Mouse (Mus musculus) midbrain, postnatal 0 days (tissue): Measurements from ENCODE around the gene Smg9. TPM values are rescaled to one million over a fixed set of nuclear protein-coding genes. Genes with fewer than 3 reads are reported as not detected.
A peak's percentile ranks its signal among the peaks of the same experiment; 100 is the strongest.

Experiments
- ATAC-seq: fragments of 200-750 bp; cut with Nextera tagmentation; 2 replicates; pipeline ENCODE4 v1.8.0; 2017; ENCODE audit warnings: moderate number of reproducible peaks, mild to moderate bottlenecking, moderate TSS enrichment, moderate library complexity; ENCODE audit not compliant: low FRiP score
- DNase-seq: peaks from one replicate; pipeline ENCODE4 v3.0.0-alpha.2; 2015; ENCODE audit warnings: low spot score
- H3K27ac ChIP-seq: fragments of 300-500 bp; sonication (generic); 2 replicates; pipeline ENCODE4 v1.5.1; 2014; ENCODE audit warnings: low read depth, mild to moderate bottlenecking, low read length, mixed read lengths
- H3K27me3 ChIP-seq: fragments of 300-500 bp; sonication (generic); 2 replicates; pipeline ENCODE4 v1.6.1; 2014; ENCODE audit warnings: low read length, control low read depth, mixed read lengths; ENCODE audit not compliant: insufficient read depth
- H3K36me3 ChIP-seq: fragments of 300-500 bp; sonication (generic); 2 replicates; pipeline ENCODE4 v1.6.1; 2014; ENCODE audit warnings: low read length, control low read depth, mixed read lengths; ENCODE audit not compliant: insufficient read depth
- H3K4me1 ChIP-seq: fragments of 300-500 bp; sonication (generic); 2 replicates; pipeline ENCODE4 v1.6.1; 2014; ENCODE audit warnings: mild to moderate bottlenecking, control low read depth, antibody characterized with exemption, low read length, mixed read lengths; ENCODE audit not compliant: insufficient read depth
- H3K4me2 ChIP-seq: fragments of 300-500 bp; sonication (generic); 2 replicates; pipeline ENCODE4 v1.6.1; 2014; ENCODE audit warnings: low read depth, mild to moderate bottlenecking, low read length, mixed read lengths; ENCODE audit not compliant: poor library complexity, severe bottlenecking
- H3K4me3 ChIP-seq: fragments of 300-500 bp; sonication (generic); 2 replicates; pipeline ENCODE4 v1.5.1; 2014; ENCODE audit warnings: low read depth, mild to moderate bottlenecking, low read length, moderate library complexity
- H3K9ac ChIP-seq: fragments of 300-500 bp; sonication (generic); replicated peaks from 2 replicates; pipeline ENCODE4 v1.6.1; 2014; ENCODE audit warnings: mild to moderate bottlenecking, low read length, moderate library complexity, mixed read lengths; ENCODE audit not compliant: poor library complexity, severe bottlenecking
- H3K9me3 ChIP-seq: fragments of 300-500 bp; sonication (generic); 2 replicates; pipeline ENCODE4 v1.6.1; 2016; ENCODE audit warnings: low read length, control low read depth
- CTCF ChIP-seq: IDR thresholded peaks from 2 replicates; pipeline ENCODE4 v1.5.1; 2016; ENCODE audit warnings: antibody characterized with exemption, mild to moderate bottlenecking
- WGBS: fragments of 180-500 bp; shearing (Covaris S2); extraction: QIAGEN DNeasy Blood & Tissue Kit; methylation state at CpG from one replicate; pipeline ENCODE4 v1.1.7; 2014; 5-methylcytosine and 5-hydroxymethylcytosine counted together
- polyA plus RNA-seq: library from polyadenylated mRNA; unstranded; fragments of >200 nt; fragmentation: Nextera tagmentation; extraction: Ambion mirVana; gene quantifications from 2 replicates; pipeline ENCODE4 v1.2.1, GENCODE M21; 2015
- total RNA-seq: library from RNA; depleted of rRNA; stranded (reverse); fragments of >200 nt; gene quantifications from 2 replicates; pipeline ENCODE4 v1.2.3, GENCODE M21; 2014

Gene Smg9
- total and polyA plus RNA-seq, 2 experiments from 2014 or later, result 30.1 to 50.0 TPM

DNA sequence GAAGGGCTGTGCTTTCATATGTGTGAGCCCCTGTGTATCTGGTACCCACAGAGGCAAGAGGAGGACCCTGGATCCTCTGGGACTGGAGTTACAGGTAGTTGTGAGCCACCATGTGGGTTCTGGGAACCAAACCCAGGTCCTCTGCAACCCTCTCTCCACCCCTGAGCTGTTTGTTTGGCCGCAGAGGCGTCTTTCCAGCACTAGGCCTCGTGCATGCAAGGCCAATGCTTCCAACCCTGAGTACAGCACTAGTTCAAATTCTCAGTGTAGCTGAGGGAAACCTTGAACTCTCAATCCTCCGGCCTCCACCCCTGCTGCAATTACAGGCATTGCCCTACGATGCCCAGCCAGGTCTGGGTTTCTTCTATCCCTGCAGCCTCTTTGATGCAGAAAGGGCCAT is 29.3 kb downstream of the Smg9 start:
- ATAC-seq (no peak), DNase-seq (no peak)
- WGBS, result 78% methylated on average over 5 of the region's 5 CpGs
- Histone ChIP-seq H3K27me3 (no peaks in the 10 kb centered on the region), H3K9me3 (no peaks in the 10 kb centered on the region), H3K4me1 (no peaks in the 10 kb centered on the region), H3K4me2 (no peak overlapping the region), H3K9ac (no peak overlapping the region), H3K4me3 (no peak overlapping the region), H3K27ac (no peak overlapping the region), H3K36me3 (no peaks in the 10 kb centered on the region)
- TF ChIP-seq CTCF, result no peak

DNA sequence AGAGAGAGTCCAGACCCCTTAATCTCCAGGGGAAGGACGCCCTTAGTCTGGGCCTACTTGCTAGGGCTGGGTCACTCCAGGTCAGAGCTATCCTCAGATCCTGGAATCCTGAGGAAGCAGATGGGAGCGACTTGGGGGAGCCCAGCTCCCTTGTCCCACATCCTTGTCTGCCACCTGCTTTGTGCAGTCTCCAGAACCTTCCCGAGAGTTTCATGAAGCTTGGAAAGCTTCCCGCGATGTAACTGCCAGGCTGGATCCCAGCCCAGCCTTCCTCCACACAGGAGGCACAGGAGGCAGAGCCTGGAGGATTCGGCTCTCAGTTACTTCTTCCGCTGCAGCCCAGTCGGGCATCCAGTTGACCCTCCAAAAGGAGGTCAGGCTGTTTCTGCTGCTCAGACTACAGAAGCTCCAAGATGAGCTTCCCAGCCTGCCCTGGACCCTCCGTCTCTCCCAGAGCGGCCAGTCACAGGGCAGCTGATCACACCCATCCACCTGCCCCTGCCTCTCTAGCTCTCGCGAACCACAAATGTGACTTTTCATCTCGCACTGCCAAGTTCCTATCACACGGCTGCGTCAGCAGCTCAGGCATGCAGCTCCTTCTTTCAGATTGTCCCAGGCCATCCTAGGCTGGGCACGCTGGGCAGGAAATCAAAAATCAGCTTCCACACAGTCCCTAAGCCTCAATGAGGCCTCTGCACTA is 30.1 kb downstream of the Smg9 start:
- peak; percentile 79 for DNase-seq
- no peaks in the 10 kb centered on the region for H3K27me3 ChIP-seq
- no peaks in the 10 kb centered on the region for H3K36me3 ChIP-seq
- H3K4me2 ChIP-seq, result no peak overlapping the region
- no peak overlapping the region for H3K9ac ChIP-seq
- ATAC-seq, result no peak
- no peak overlapping the region for H3K27ac ChIP-seq
- 65% methylated on average over 16 of the region's 16 CpGs for WGBS
- no peak for TF ChIP-seq CTCF
- H3K4me3 ChIP-seq, result no peak overlapping the region
- H3K9me3 ChIP-seq, result no peaks in the 10 kb centered on the region
- H3K4me1 ChIP-seq, result no peaks in the 10 kb centered on the region

GRCm38 (mm10) chr7:24430551-24431345 is 31.3 kb downstream of the Smg9 start:
- 92% methylated on average over 15 of the region's 15 CpGs for WGBS
- ATAC-seq, result no peak
- Histone ChIP-seq H3K9me3 (no peaks in the 10 kb centered on the region), H3K27me3 (no peaks in the 10 kb centered on the region), H3K36me3 (no peaks in the 10 kb centered on the region), H3K9ac (no peak overlapping the region), H3K4me2 (no peak overlapping the region), H3K27ac (no peak overlapping the region), H3K4me1 (no peaks in the 10 kb centered on the region), H3K4me3 (no peak overlapping the region)
- no peak for DNase-seq
- TF ChIP-seq CTCF, result no peak

- no peak overlapping the region for H3K4me3 ChIP-seq
- H3K4me1 ChIP-seq, result no peaks in the 10 kb centered on the region
- no peak overlapping the region for H3K4me2 ChIP-seq
- TF ChIP-seq CTCF, result no peak
- DNase-seq, result no peak
- H3K9me3 ChIP-seq, result no peaks in the 10 kb centered on the region
- 71% methylated on average over 11 of the region's 11 CpGs for WGBS
- H3K27ac ChIP-seq, result no peak overlapping the region
- no peaks in the 10 kb centered on the region for H3K27me3 ChIP-seq
- no peaks in the 10 kb centered on the region for H3K36me3 ChIP-seq
- H3K9ac ChIP-seq, result no peak overlapping the region
- ATAC-seq, result no peak
Measured at GRCm38 (mm10) chr7:24431713-24432112, 32.3 kb downstream of the Smg9 start.

- no peak overlapping the region for H3K4me2 ChIP-seq
- WGBS, result 66% methylated on average over 5 of the region's 5 CpGs
- no peak for TF ChIP-seq CTCF
- no peak overlapping the region for H3K9ac ChIP-seq
- no peaks in the 10 kb centered on the region for H3K9me3 ChIP-seq
- H3K4me1 ChIP-seq, result no peaks in the 10 kb centered on the region
- H3K27me3 ChIP-seq, result no peaks in the 10 kb centered on the region
- DNase-seq (no peak), ATAC-seq (no peak)
- H3K4me3 ChIP-seq, result no peak overlapping the region
- no peaks in the 10 kb centered on the region for H3K36me3 ChIP-seq
- no peak overlapping the region for H3K27ac ChIP-seq
Measured at GRCm38 (mm10) chr7:24435305-24435704, 35.9 kb downstream of the Smg9 start.

DNA sequence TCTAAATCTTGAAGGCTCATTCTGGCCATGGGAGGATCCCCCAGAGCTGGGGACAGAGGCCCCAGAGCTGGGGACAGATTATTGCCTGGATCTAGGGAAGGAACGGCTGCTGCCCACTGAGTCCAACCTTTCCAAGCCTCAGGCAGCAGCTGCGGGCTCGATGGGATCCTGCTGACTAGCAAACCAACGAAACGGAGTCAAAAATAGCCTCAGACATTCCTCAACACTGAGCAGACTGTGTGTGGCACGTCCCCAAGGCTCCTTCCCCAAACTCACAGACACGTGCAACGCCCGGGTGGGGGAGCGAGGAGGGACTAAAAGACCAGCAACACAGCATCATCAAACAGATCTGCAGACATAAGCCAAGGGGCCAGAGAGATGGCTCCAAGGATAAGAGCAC is 38.6 kb downstream of the Smg9 start:
- 69% methylated on average over 10 of the region's 10 CpGs for WGBS
- Histone ChIP-seq H3K4me2 (no peak overlapping the region), H3K27ac (no peak overlapping the region), H3K4me1 (no peaks in the 10 kb centered on the region), H3K9ac (no peak overlapping the region), H3K4me3 (no peak overlapping the region), H3K9me3 (no peaks in the 10 kb centered on the region), H3K27me3 (no peaks in the 10 kb centered on the region), H3K36me3 (no peaks in the 10 kb centered on the region)
- no peak for TF ChIP-seq CTCF
- ATAC-seq, result no peak
- DNase-seq, result no peak
